Mouse (Mus musculus) liver, postnatal 0 days (tissue): ENCODE results near the gene Acoxl. TPM values are rescaled to one million over a fixed set of nuclear protein-coding genes. Genes with fewer than 3 reads are reported as not detected.

Experiments used
- ATAC-seq: fragments of 200-750 bp; cut with Nextera tagmentation; 2 replicates; pipeline ENCODE4 v1.8.0; 2017; ENCODE audit warnings: mild to moderate bottlenecking, moderate library complexity
- DNase-seq: peaks from one replicate; pipeline ENCODE4 v3.0.0-alpha.2; 2016
- H3K27ac ChIP-seq: fragments of 300-500 bp; sonication (generic); 2 replicates; pipeline ENCODE4 v1.5.1; 2014; ENCODE audit warnings: antibody characterized with exemption, moderate library complexity, mild to moderate bottlenecking, low read depth
- H3K27me3 ChIP-seq: fragments of 300-500 bp; sonication (generic); 2 replicates; pipeline ENCODE4 v1.6.1; 2014; ENCODE audit warnings: low read length, control low read depth, mixed read lengths; ENCODE audit not compliant: insufficient read depth
- H3K36me3 ChIP-seq: fragments of 300-500 bp; sonication (generic); replicated peaks from 2 replicates; pipeline ENCODE4 v1.6.1; 2014; ENCODE audit warnings: mild to moderate bottlenecking, control low read depth, low read length, moderate library complexity, mixed read lengths; ENCODE audit not compliant: insufficient read depth
- H3K4me1 ChIP-seq: fragments of 300-500 bp; sonication (generic); 2 replicates; pipeline ENCODE4 v1.6.1; 2014; ENCODE audit warnings: antibody characterized with exemption, mild to moderate bottlenecking, control low read depth; ENCODE audit not compliant: insufficient read depth
- H3K4me2 ChIP-seq: fragments of 300-500 bp; sonication (generic); 2 replicates; pipeline ENCODE4 v1.6.1; 2014; ENCODE audit warnings: low read depth, mild to moderate bottlenecking, low read length, moderate library complexity, mixed read lengths
- H3K4me3 ChIP-seq: fragments of 300-500 bp; sonication (generic); 2 replicates; pipeline ENCODE4 v1.5.1; 2014; ENCODE audit warnings: low read depth, low read length
- H3K9ac ChIP-seq: fragments of 300-500 bp; sonication (generic); replicated peaks from 2 replicates; pipeline ENCODE4 v1.6.1; 2014; ENCODE audit warnings: mild to moderate bottlenecking, moderate library complexity
- H3K9me3 ChIP-seq: fragments of 300-500 bp; sonication (generic); 2 replicates; pipeline ENCODE4 v1.6.1; 2016; ENCODE audit warnings: mild to moderate bottlenecking, control low read depth, low read length, mixed read lengths
- CTCF ChIP-seq: sonication (generic); IDR thresholded peaks from 2 replicates; pipeline ENCODE4 v1.5.1; 2016; ENCODE audit warnings: antibody characterized with exemption, low read depth
- EP300 ChIP-seq: IDR thresholded peaks from 2 replicates; pipeline ENCODE4 v1.6.1; 2016; ENCODE audit warnings: antibody characterized with exemption, low read depth, mild to moderate bottlenecking
- WGBS: fragments of 180-500 bp; shearing (Covaris S2); extraction: QIAGEN DNeasy Blood & Tissue Kit; methylation state at CpG from one replicate; pipeline ENCODE4 v1.1.7; 2014; ENCODE audit not compliant: insufficient replicate concordance; 5-methylcytosine and 5-hydroxymethylcytosine counted together
- polyA plus RNA-seq: library from polyadenylated mRNA; unstranded; fragments of >200 nt; fragmentation: Nextera tagmentation; extraction: Ambion mirVana; gene quantifications from 2 replicates; pipeline ENCODE4 v1.2.1, GENCODE M21; 2015

The Acoxl gene
- polyA plus RNA-seq, 1 experiment from 2014 or later, result 0.05 TPM

DNA sequence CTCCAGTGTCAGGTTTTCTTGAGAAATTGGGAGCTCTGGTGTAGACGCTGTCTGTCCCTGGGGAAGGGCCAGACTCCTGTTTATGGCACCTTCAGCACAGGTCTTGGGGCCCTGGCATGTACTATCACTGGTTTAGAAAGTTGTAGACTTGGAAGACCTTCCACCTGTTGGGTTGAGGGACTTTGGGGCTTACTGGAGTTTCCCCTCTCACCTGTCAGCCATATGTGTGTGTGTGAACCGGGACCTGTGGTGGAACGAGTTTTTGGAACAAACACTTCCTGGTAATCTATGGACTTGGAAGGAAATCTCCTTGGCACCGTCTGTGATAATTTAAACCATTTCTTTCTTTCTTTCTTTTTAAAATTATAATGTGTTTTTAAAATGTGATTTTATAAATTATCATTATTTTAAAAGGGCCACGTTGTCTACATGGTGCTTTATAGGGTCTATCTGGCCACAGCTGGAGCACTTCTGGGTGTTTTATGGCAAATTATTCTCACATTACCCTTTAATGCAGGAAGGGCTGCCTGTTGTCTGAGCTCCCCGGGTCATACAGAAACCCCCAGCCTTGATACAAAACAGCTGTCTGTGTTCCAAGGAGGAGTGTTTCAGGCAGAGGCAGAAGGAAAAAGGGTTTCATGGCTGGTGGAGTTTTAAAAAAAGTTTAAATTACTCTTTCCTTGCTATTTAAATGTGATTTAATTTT lies 68.5 kb downstream of the Acoxl start:
- TF ChIP-seq EP300 (no peak), CTCF (no peak)
- Histone ChIP-seq H3K4me3 (no peak overlapping the region), H3K4me2 (no peak overlapping the region), H3K27ac (no peak overlapping the region), H3K9ac (no peak overlapping the region), H3K9me3 (no peaks in the 10 kb centered on the region), H3K4me1 (no peaks in the 10 kb centered on the region), H3K27me3 (no peaks in the 10 kb centered on the region), H3K36me3 (no peaks in the 10 kb centered on the region)
- no peak for ATAC-seq
- 69% methylated on average over 6 of the region's 6 CpGs for WGBS
- no peak for DNase-seq

- Histone ChIP-seq H3K4me2 (no peak overlapping the region), H3K27ac (no peak overlapping the region), H3K27me3 (no peaks in the 10 kb centered on the region), H3K4me3 (no peak overlapping the region), H3K4me1 (no peaks in the 10 kb centered on the region), H3K9ac (no peak overlapping the region), H3K36me3 (no peaks in the 10 kb centered on the region), H3K9me3 (no peaks in the 10 kb centered on the region)
- TF ChIP-seq CTCF, result no peak
- no peak for TF ChIP-seq EP300
- no peak for ATAC-seq
- WGBS, result 76% methylated on average over 1 of the region's 1 CpGs
- DNase-seq, result no peak
Measured at GRCm38 (mm10) chr2:127907679-127908042, 69.0 kb downstream of the Acoxl start.

DNA sequence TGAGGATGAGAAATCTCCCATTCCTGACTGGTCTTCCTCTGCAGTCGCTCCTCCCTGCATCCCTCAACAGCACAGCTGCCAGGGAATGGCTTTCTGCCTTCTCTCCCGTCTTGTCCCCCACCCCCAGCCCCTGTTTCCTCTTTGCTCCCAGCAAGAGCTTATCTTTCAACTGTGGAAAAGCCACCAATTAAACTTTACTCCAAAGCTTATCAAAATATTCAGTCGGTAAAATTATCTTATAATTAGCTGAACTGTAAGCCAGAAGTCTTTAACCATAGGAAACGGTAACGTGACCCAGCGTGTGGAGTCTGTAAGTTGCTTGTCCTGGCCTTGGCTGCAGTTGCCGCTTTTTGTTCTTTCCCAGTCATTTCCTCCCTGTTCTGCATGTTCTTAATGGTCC lies 70.2 kb downstream of the Acoxl start:
- H3K4me3 ChIP-seq, result no peak overlapping the region
- no peak for TF ChIP-seq EP300
- no peak for TF ChIP-seq CTCF
- no peak overlapping the region for H3K4me2 ChIP-seq
- no peaks in the 10 kb centered on the region for H3K4me1 ChIP-seq
- no peaks in the 10 kb centered on the region for H3K36me3 ChIP-seq
- DNase-seq, result no peak
- H3K27me3 ChIP-seq, result no peaks in the 10 kb centered on the region
- no peak overlapping the region for H3K9ac ChIP-seq
- H3K27ac ChIP-seq, result no peak overlapping the region
- H3K9me3 ChIP-seq, result no peaks in the 10 kb centered on the region
- ATAC-seq, result no peak
- WGBS, result 49% methylated on average over 7 of the region's 7 CpGs

- no peak overlapping the region for H3K9ac ChIP-seq
- H3K36me3 ChIP-seq, result no peaks in the 10 kb centered on the region
- DNase-seq (no peak), ATAC-seq (no peak)
- no peak overlapping the region for H3K27ac ChIP-seq
- TF ChIP-seq CTCF (no peak), EP300 (no peak)
- no peaks in the 10 kb centered on the region for H3K9me3 ChIP-seq
- H3K4me2 ChIP-seq, result no peak overlapping the region
- WGBS, result 79% methylated on average over 4 of the region's 4 CpGs
- no peaks in the 10 kb centered on the region for H3K27me3 ChIP-seq
- H3K4me1 ChIP-seq, result no peaks in the 10 kb centered on the region
- H3K4me3 ChIP-seq, result no peak overlapping the region
Measured at GRCm38 (mm10) chr2:127909790-127910189, 71.1 kb downstream of the Acoxl start.

DNA sequence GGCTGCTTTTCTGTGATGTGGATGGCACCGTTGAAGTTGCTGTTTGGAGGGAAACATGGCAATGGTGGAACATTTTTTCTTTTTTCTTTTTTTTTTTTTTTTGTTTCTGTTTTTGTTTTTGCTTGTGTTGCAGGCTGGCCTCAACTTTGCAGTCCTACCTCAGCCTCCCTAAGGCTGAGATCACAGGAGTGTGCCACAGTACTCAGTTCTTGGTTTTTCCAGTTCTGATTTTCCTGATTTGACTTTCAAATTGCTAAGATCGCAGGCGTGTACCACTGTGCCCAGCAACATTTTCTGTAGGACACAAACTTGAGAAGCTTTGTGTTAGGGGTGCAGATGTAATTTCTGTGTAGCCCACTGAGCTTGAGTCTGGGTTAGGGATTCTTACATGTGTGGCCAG lies 72.9 kb downstream of the Acoxl start:
- 88% methylated on average over 3 of the region's 3 CpGs for WGBS
- Histone ChIP-seq H3K9me3 (no peaks in the 10 kb centered on the region), H3K36me3 (no peaks in the 10 kb centered on the region), H3K27ac (no peak overlapping the region), H3K4me3 (no peak overlapping the region), H3K4me1 (no peaks in the 10 kb centered on the region; the same call in 1 of the 2 replicates), H3K27me3 (no peaks in the 10 kb centered on the region), H3K9ac (no peak overlapping the region), H3K4me2 (no peak overlapping the region)
- TF ChIP-seq EP300 (no peak), CTCF (no peak)
- no peak for DNase-seq
- ATAC-seq, result no peak

GRCm38 (mm10) chr2:127914047-127914446 lies 75.4 kb downstream of the Acoxl start:
- Histone ChIP-seq H3K27ac (no peak overlapping the region), H3K9me3 (no peaks in the 10 kb centered on the region), H3K4me1 (no peaks in the 10 kb centered on the region; the same call in 1 of the 2 replicates), H3K4me2 (no peak overlapping the region), H3K27me3 (no peaks in the 10 kb centered on the region), H3K4me3 (no peak overlapping the region), H3K36me3 (no peaks in the 10 kb centered on the region), H3K9ac (no peak overlapping the region)
- DNase-seq, result no peak
- TF ChIP-seq CTCF (no peak), EP300 (no peak)
- WGBS, result 48% methylated on average over 5 of the region's 5 CpGs
- ATAC-seq, result no peak
